In genomic region chr2:129046846-129047196, GRCm38 (mm10) we compare ENCODE assay signal across 30 mouse cellular contexts. TPM values are rescaled to one million over a fixed set of nuclear protein-coding genes. Genes with fewer than 3 reads are reported as not detected.
DNase-seq lines count a peak whose midpoint lies in the region; ATAC-seq and TF ChIP-seq lines count a peak whose summit lies in the region.
"Had no signal": no experiment of that assay in that cellular context is flagged by ENCODE, and none has a peak within 500 bp of the region (broad histone marks: within the 10 kb centered on the region; RNA-seq: fewer than 3 reads in every experiment).

No protein-coding gene starts in this region.

- no peaks in the 10 kb centered on the region for H3K36me3 ChIP-seq in kidney, embryonic 15.5 days
- H3K36me3 ChIP-seq in lung, postnatal 0 days (ENCODE audit: insufficient read depth, low read length) = no peaks in the 10 kb centered on the region
- H3K36me3 ChIP-seq: embryonic facial prominence, embryonic 10.5 days; embryonic facial prominence, embryonic 15.5 days; forebrain, embryonic 12.5 days; heart, embryonic 10.5 days; hindbrain, embryonic 13.5 days; limb, embryonic 13.5 days; midbrain, embryonic 13.5 days; neural tube, embryonic 13.5 days had no signal

- no peak overlapping the region for H3K9ac ChIP-seq in kidney, embryonic 15.5 days
- H3K9ac ChIP-seq in lung, postnatal 0 days (replicated peaks; ENCODE audit: low read depth) = no peak overlapping the region
- H3K9ac ChIP-seq: embryonic facial prominence, embryonic 15.5 days; forebrain, embryonic 12.5 days; forebrain, postnatal 0 days; hindbrain, embryonic 13.5 days; limb, embryonic 13.5 days; midbrain, embryonic 13.5 days; neural tube, embryonic 13.5 days had no signal

- peak overlapping the region; percentile 34; the same call in 1 of the 2 replicates for H3K27ac ChIP-seq in kidney, embryonic 15.5 days
- H3K27ac ChIP-seq in lung, postnatal 0 days (ENCODE audit: low read length) = no peak overlapping the region
- H3K27ac ChIP-seq: embryonic facial prominence, embryonic 10.5 days; embryonic facial prominence, embryonic 15.5 days; forebrain, embryonic 12.5 days; heart, embryonic 10.5 days; hindbrain, embryonic 13.5 days; limb, embryonic 13.5 days; macrophage; midbrain, embryonic 13.5 days; neural tube, embryonic 13.5 days had no signal

- no peak overlapping the region for H3K4me3 ChIP-seq in kidney, embryonic 15.5 days (replicated peaks)
- no peak overlapping the region for H3K4me3 ChIP-seq in lung, postnatal 0 days (ENCODE audit: low read depth, low read length)
- H3K4me3 ChIP-seq: embryonic facial prominence, embryonic 10.5 days; embryonic facial prominence, embryonic 15.5 days; forebrain, embryonic 12.5 days; heart, embryonic 10.5 days; hindbrain, embryonic 13.5 days; limb, embryonic 13.5 days; midbrain, embryonic 13.5 days; neural tube, embryonic 13.5 days had no signal

- 0 out of 2 replicates have a peak, but pooled peaks cover 4% of the 10 kb centered on the region for H3K27me3 ChIP-seq in kidney, embryonic 15.5 days
- no peaks in the 10 kb centered on the region for H3K27me3 ChIP-seq in lung, postnatal 0 days (replicated peaks; ENCODE audit: insufficient read depth, low read length)
- H3K27me3 ChIP-seq: embryonic facial prominence, embryonic 15.5 days; forebrain, embryonic 12.5 days; hindbrain, embryonic 13.5 days; midbrain, embryonic 13.5 days; neural tube, embryonic 13.5 days had no signal

- peak; percentile 22 for DNase-seq in adrenal gland, postnatal 14 days
- no peak for DNase-seq in adrenal gland, postnatal 4 days (ENCODE audit: low spot score in 2 of 2)
- no peak for DNase-seq in kidney, adult 8-10 months
- no peak for DNase-seq in lung, postnatal 0 days (ENCODE audit: low spot score)
- no peak for DNase-seq in lung, postnatal 36 days
- peak; percentile 8 for DNase-seq in adrenal gland, postnatal 25 days
- no peak for DNase-seq in right cerebral cortex, postnatal 14 days
- DNase-seq: cerebellum, adult 2 months; cerebellum, postnatal 14 days; forebrain, postnatal 0 days; gastrocnemius, postnatal 10 days; thymus, adult 2 months; thymus, postnatal 36 days had no signal

- TF ChIP-seq EP300 in lung, postnatal 0 days (IDR thresholded peaks at IDR 0.05) = no peak

- WGBS in kidney, embryonic 15.5 days = 44% methylated on average over 4 of the region's 4 CpGs
- 78% methylated on average over 4 of the region's 4 CpGs for WGBS in lung, postnatal 0 days

- no peak overlapping the region for H3K4me2 ChIP-seq in kidney, embryonic 15.5 days
- H3K4me2 ChIP-seq in lung, postnatal 0 days (replicated peaks; ENCODE audit: low read depth, low read length) = no peak overlapping the region
- H3K4me2 ChIP-seq: embryonic facial prominence, embryonic 15.5 days; forebrain, embryonic 12.5 days; hindbrain, embryonic 13.5 days; limb, embryonic 13.5 days; liver, embryonic 11.5 days; midbrain, embryonic 13.5 days; neural tube, embryonic 13.5 days had no signal

- H3K9me3 ChIP-seq in kidney, embryonic 15.5 days (replicated peaks) = no peaks in the 10 kb centered on the region
- H3K9me3 ChIP-seq in lung, postnatal 0 days (ENCODE audit: low read length) = no peaks in the 10 kb centered on the region
- H3K9me3 ChIP-seq: embryonic facial prominence, embryonic 10.5 days; embryonic facial prominence, embryonic 15.5 days; forebrain, embryonic 12.5 days; heart, embryonic 10.5 days; hindbrain, embryonic 13.5 days; limb, embryonic 13.5 days; midbrain, embryonic 13.5 days; neural tube, embryonic 13.5 days had no signal

- no peak for TF ChIP-seq CTCF in lung, postnatal 0 days (IDR thresholded peaks at IDR 0.05)

- H3K4me1 ChIP-seq in kidney, embryonic 15.5 days = peaks cover 12% of the 10 kb centered on the region
- no peaks in the 10 kb centered on the region for H3K4me1 ChIP-seq in lung, postnatal 0 days (ENCODE audit: insufficient read depth, low read depth, low read length)
- H3K4me1 ChIP-seq: embryonic facial prominence, embryonic 10.5 days; embryonic facial prominence, embryonic 15.5 days; forebrain, embryonic 12.5 days; heart, embryonic 10.5 days; hindbrain, embryonic 13.5 days; limb, embryonic 13.5 days; midbrain, embryonic 13.5 days; neural tube, embryonic 13.5 days had no signal

- peak; percentile 83 for ATAC-seq in kidney, embryonic 15.5 days (replicated peaks; ENCODE audit: low FRiP score)
- peak; percentile 14; the same call in 1 of the 2 replicates for ATAC-seq in lung, postnatal 0 days
- ATAC-seq: CD4-positive, CD25-positive, alpha-beta regulatory T cell, adult 4 months; forebrain, postnatal 0 days; midbrain, embryonic 13.5 days had no signal

RNA-seq across cellular contexts. Expression of gene Vinac1, which starts 1.2 kb away (rescaled TPM):
- 0.11 TPM in 2 replicates for total RNA-seq in adrenal gland, postnatal 14 days (2021)
- under 1 TPM; 0.14 to 0.25 TPM for total RNA-seq in adrenal gland, postnatal 4 days (2021)
- 0.04 and 0.06 TPM in 2 replicates for polyA plus RNA-seq in kidney, embryonic 15.5 days (2015; fragmentation: Nextera tagmentation; extraction: Ambion mirVana)
- 0.18 and 0.23 TPM in 2 replicates for polyA plus RNA-seq in lung, postnatal 0 days (2015; fragmentation: Nextera tagmentation; extraction: Ambion mirVana)
- 0.15 TPM in 1 of 2 replicates, not detected in the other for total RNA-seq in adrenal gland, postnatal 25 days (2021)
- total RNA-seq: layer of hippocampus, postnatal 25 days; megakaryocyte-erythroid progenitor cell, adult 5-6 weeks had no signal
- polyA plus RNA-seq: CD4-positive, CD25-positive, alpha-beta regulatory T cell, adult 4 months; embryonic facial prominence, embryonic 15.5 days; heart, postnatal 0 days; liver, embryonic 16.5 days; macrophage; small intestine, adult 2 months had no signal

RNA-seq across cellular contexts. Expression of gene Ttl, which starts 18.9 kb away (rescaled TPM):
- total RNA-seq in adrenal gland, postnatal 14 days (2021) = 11.0 and 11.2 TPM in 2 replicates
- 10 to 100 TPM; 15.5 to 18.1 TPM for total RNA-seq in adrenal gland, postnatal 4 days (2021)
- 15.1 and 17.9 TPM in 2 replicates for polyA plus RNA-seq in kidney, embryonic 15.5 days (2015; fragmentation: Nextera tagmentation; extraction: Ambion mirVana)
- polyA plus RNA-seq in lung, postnatal 0 days (2015; fragmentation: Nextera tagmentation; extraction: Ambion mirVana) = 10.0 and 11.6 TPM in 2 replicates
- 8.9 and 12.4 TPM in 2 replicates for total RNA-seq in adrenal gland, postnatal 25 days (2021)

RNA-seq across cellular contexts. Expression of gene Polr1b, which starts 54.0 kb away (rescaled TPM):
- 15.6 and 19.5 TPM in 2 replicates for total RNA-seq in adrenal gland, postnatal 14 days (2021)
- total RNA-seq in adrenal gland, postnatal 4 days (2021) = 10 to 100 TPM; 24.3 to 29.1 TPM
- polyA plus RNA-seq in kidney, embryonic 15.5 days (2015; fragmentation: Nextera tagmentation; extraction: Ambion mirVana) = 33.1 and 36.1 TPM in 2 replicates
- 5.5 and 6.7 TPM in 2 replicates for polyA plus RNA-seq in lung, postnatal 0 days (2015; fragmentation: Nextera tagmentation; extraction: Ambion mirVana)
- 21.6 and 23.5 TPM in 2 replicates for total RNA-seq in adrenal gland, postnatal 25 days (2021)

Comparison
In these comparisons a context has a peak if more than half of its experiments do, and no peak if none do; other contexts are left out.
1. DNase-seq: peak in adrenal gland, postnatal 14 days (single experiment) and adrenal gland, postnatal 25 days (single experiment); none in adrenal gland, postnatal 4 days (0 of 2), kidney, adult 8-10 months (0 of 2), lung, postnatal 0 days (single experiment), lung, postnatal 36 days (single experiment) and right cerebral cortex, postnatal 14 days (single experiment).